Mouse (Mus musculus) lung, postnatal 0 days (tissue): ENCODE measurements around the gene Gmds. TPM values are rescaled to one million over a fixed set of nuclear protein-coding genes. Genes with fewer than 3 reads are reported as not detected.

Experiments used
- ATAC-seq: fragments of 200-750 bp; cut with Nextera tagmentation; 2 replicates; pipeline ENCODE4 v1.8.0; 2017; ENCODE audit warnings: moderate library complexity
- DNase-seq: peaks from one replicate; pipeline ENCODE4 v3.0.0-alpha.2; 2016; ENCODE audit warnings: low spot score
- H3K27ac ChIP-seq: fragments of 300-500 bp; sonication (generic); 2 replicates; pipeline ENCODE4 v1.5.1; 2014; ENCODE audit warnings: antibody characterized with exemption, mild to moderate bottlenecking, low read length, mixed read lengths
- H3K27me3 ChIP-seq: fragments of 300-500 bp; sonication (generic); replicated peaks from 2 replicates; pipeline ENCODE4 v1.6.1; 2014; ENCODE audit warnings: low read length, mixed read lengths; ENCODE audit not compliant: insufficient read depth
- H3K36me3 ChIP-seq: fragments of 300-500 bp; sonication (generic); 2 replicates; pipeline ENCODE4 v1.6.1; 2014; ENCODE audit warnings: low read length, mixed read lengths; ENCODE audit not compliant: insufficient read depth
- H3K4me1 ChIP-seq: fragments of 300-500 bp; sonication (generic); 2 replicates; pipeline ENCODE4 v1.6.1; 2014; ENCODE audit warnings: antibody characterized with exemption, low read depth, low read length, mixed read lengths; ENCODE audit not compliant: insufficient read depth
- H3K4me2 ChIP-seq: fragments of 300-500 bp; sonication (generic); replicated peaks from 2 replicates; pipeline ENCODE4 v1.6.1; 2014; ENCODE audit warnings: low read depth, mild to moderate bottlenecking, low read length, moderate library complexity, mixed read lengths
- H3K4me3 ChIP-seq: fragments of 300-500 bp; sonication (generic); 2 replicates; pipeline ENCODE4 v1.5.1; 2014; ENCODE audit warnings: low read depth, low read length
- H3K9ac ChIP-seq: fragments of 300-500 bp; sonication (generic); replicated peaks from 2 replicates; pipeline ENCODE4 v1.6.1; 2014; ENCODE audit warnings: low read depth, mild to moderate bottlenecking
- H3K9me3 ChIP-seq: fragments of 300-500 bp; sonication (generic); 2 replicates; pipeline ENCODE4 v1.6.1; 2016; ENCODE audit warnings: low read length, mixed read lengths
- CTCF ChIP-seq: IDR thresholded peaks from 2 replicates; pipeline ENCODE4 v1.5.1; 2016; ENCODE audit warnings: antibody characterized with exemption, mild to moderate bottlenecking
- EP300 ChIP-seq: IDR thresholded peaks from 2 replicates; pipeline ENCODE4 v1.6.1; 2016; ENCODE audit warnings: antibody characterized with exemption, mild to moderate bottlenecking, control low read depth
- WGBS: fragments of 180-500 bp; shearing (Covaris S2); extraction: QIAGEN DNeasy Blood & Tissue Kit; methylation state at CpG from one replicate; pipeline ENCODE4 v1.1.7; 2014; 5-methylcytosine and 5-hydroxymethylcytosine counted together
- polyA plus RNA-seq: library from polyadenylated mRNA; unstranded; fragments of >200 nt; fragmentation: Nextera tagmentation; extraction: Ambion mirVana; gene quantifications from 2 replicates; pipeline ENCODE4 v1.2.1, GENCODE M21; 2015

Gene Gmds
- polyA plus RNA-seq, 1 experiment from 2014 or later, result 13.4 TPM

DNA sequence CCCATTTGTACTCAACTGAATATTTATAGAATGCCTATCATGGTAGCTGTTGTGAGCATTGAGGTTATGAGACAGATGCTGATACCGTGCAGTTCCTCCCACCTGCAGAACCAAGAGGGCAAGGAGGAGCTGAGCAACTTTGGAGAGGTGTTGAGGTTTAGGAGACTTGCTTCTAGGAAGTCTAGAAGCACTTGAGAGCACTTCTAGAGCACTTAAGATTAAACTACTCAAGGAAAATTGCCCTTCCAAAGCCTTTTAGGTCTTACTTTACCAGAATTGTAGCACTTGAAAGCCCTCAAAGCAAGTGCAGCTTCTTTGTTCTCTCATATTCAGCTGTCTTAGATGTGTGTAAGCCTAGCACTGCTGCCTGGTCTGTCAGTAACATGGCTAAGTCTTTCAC is 409.2 kb downstream of the Gmds start:
- H3K4me2 ChIP-seq, result no peak overlapping the region
- no peaks in the 10 kb centered on the region for H3K9me3 ChIP-seq
- no peak overlapping the region for H3K4me3 ChIP-seq
- peak; percentile 75 for DNase-seq
- TF ChIP-seq CTCF (no peak), EP300 (peak; percentile 54)
- no peaks in the 10 kb centered on the region for H3K36me3 ChIP-seq
- 46% methylated on average over 1 of the region's 1 CpGs for WGBS
- H3K4me1 ChIP-seq, result no peaks in the 10 kb centered on the region
- H3K9ac ChIP-seq, result no peak overlapping the region
- peak; percentile 74 for ATAC-seq
- H3K27me3 ChIP-seq, result peaks cover 19% of the 10 kb centered on the region; the same call in 1 of the 2 replicates
- H3K27ac ChIP-seq, result no peak overlapping the region

DNA sequence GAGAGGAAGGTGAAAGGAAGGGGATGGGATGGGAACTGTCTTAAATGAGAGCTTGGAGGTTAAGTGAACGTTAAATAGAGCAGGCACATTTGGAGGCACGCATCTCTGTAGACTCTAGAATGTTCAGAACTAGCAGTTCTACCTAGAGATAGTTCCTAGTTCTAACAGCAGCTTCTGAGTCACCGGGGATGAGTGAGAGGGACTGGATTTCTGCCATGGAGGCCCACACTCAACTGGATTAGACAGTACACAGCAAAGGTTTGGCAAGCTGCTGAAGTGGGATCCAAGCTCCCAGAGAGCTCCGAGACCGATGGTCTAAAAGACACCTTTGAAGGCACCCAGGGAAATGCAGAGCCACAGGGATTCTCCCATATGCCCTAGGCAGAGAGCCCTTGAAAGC is 411.9 kb downstream of the Gmds start:
- peaks cover 24% of the 10 kb centered on the region; the same call in 1 of the 2 replicates for H3K27me3 ChIP-seq
- no peaks in the 10 kb centered on the region for H3K4me1 ChIP-seq
- no peak overlapping the region for H3K4me2 ChIP-seq
- H3K9ac ChIP-seq, result no peak overlapping the region
- ATAC-seq, result no peak
- WGBS, result 79% methylated on average over 5 of the region's 5 CpGs
- no peaks in the 10 kb centered on the region for H3K36me3 ChIP-seq
- DNase-seq, result no peak
- TF ChIP-seq EP300 (no peak), CTCF (no peak)
- no peak overlapping the region for H3K4me3 ChIP-seq
- H3K9me3 ChIP-seq, result no peaks in the 10 kb centered on the region
- H3K27ac ChIP-seq, result no peak overlapping the region

DNA sequence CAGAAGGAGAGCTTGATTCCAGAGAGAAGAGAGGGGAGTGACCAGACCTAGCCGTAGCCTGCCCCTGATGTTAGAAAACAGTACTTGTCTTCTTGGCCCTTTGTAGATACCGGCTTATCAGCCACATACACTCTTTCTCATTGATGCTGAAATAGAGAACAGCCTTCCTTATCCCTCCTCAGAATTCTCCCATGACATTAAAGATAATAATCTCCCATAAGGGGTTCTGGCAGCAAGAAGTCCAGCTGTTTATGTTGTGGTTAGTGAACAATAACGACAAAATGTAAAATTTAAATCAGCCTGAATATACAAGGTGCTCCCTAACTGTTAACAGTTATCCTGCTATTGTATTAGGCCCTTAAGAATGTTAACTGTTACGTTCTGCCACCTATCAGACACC is 414.0 kb downstream of the Gmds start:
- peaks cover 28% of the 10 kb centered on the region; the same call in 1 of the 2 replicates for H3K27me3 ChIP-seq
- TF ChIP-seq EP300, result no peak
- TF ChIP-seq CTCF, result no peak
- ATAC-seq, result no peak

GRCm38 (mm10) chr13:31919716-31920115 is 418.8 kb downstream of the Gmds start:
- no peak overlapping the region for H3K4me3 ChIP-seq
- H3K27ac ChIP-seq, result no peak overlapping the region
- H3K27me3 ChIP-seq, result peaks cover 13% of the 10 kb centered on the region; the same call in 1 of the 2 replicates
- H3K9ac ChIP-seq, result no peak overlapping the region
- WGBS, result 87% methylated on average over 2 of the region's 2 CpGs
- no peaks in the 10 kb centered on the region for H3K36me3 ChIP-seq
- ATAC-seq (no peak), DNase-seq (no peak)
- TF ChIP-seq EP300 (no peak), CTCF (no peak)
- H3K4me1 ChIP-seq, result no peaks in the 10 kb centered on the region
- H3K4me2 ChIP-seq, result no peak overlapping the region
- H3K9me3 ChIP-seq, result no peaks in the 10 kb centered on the region

More for the DNA sequence above, 414.0 kb downstream of the Gmds start:
- DNase-seq, result no peak
- no peak overlapping the region for H3K27ac ChIP-seq
- no peaks in the 10 kb centered on the region for H3K9me3 ChIP-seq
- no peaks in the 10 kb centered on the region for H3K36me3 ChIP-seq
- no peak overlapping the region for H3K4me3 ChIP-seq
- H3K4me1 ChIP-seq, result no peaks in the 10 kb centered on the region
- no peak overlapping the region for H3K9ac ChIP-seq
- H3K4me2 ChIP-seq, result no peak overlapping the region
- WGBS, result 63% methylated on average over 4 of the region's 4 CpGs

- TF ChIP-seq CTCF, result no peak
- no peak for TF ChIP-seq EP300
- Histone ChIP-seq H3K27ac (no peak overlapping the region), H3K9me3 (no peaks in the 10 kb centered on the region), H3K4me1 (no peaks in the 10 kb centered on the region), H3K4me2 (no peak overlapping the region), H3K27me3 (peaks cover 3% of the 10 kb centered on the region; the same call in 1 of the 2 replicates), H3K9ac (no peak overlapping the region), H3K36me3 (no peaks in the 10 kb centered on the region), H3K4me3 (no peak overlapping the region)
- ATAC-seq (no peak), DNase-seq (no peak)
- 68% methylated on average over 5 of the region's 5 CpGs for WGBS
Observed at GRCm38 (mm10) chr13:31917387-31917786, 421.2 kb downstream of the Gmds start.

- DNase-seq, result peak; percentile 44
- no peak overlapping the region for H3K9ac ChIP-seq
- ATAC-seq, result peak; percentile 62
- H3K27ac ChIP-seq, result no peak overlapping the region
- no peak overlapping the region for H3K4me2 ChIP-seq
- peaks cover 2% of the 10 kb centered on the region; the same call in 1 of the 2 replicates for H3K27me3 ChIP-seq
- H3K4me3 ChIP-seq, result no peak overlapping the region
- no peaks in the 10 kb centered on the region for H3K4me1 ChIP-seq
- TF ChIP-seq EP300, result no peak
- no peak for TF ChIP-seq CTCF
- H3K9me3 ChIP-seq, result no peaks in the 10 kb centered on the region
- no peaks in the 10 kb centered on the region for H3K36me3 ChIP-seq
- WGBS, result 60% methylated on average over 6 of the region's 6 CpGs
Observed at GRCm38 (mm10) chr13:31915748-31916147, 422.8 kb downstream of the Gmds start.
